In the genomic region with DNA sequence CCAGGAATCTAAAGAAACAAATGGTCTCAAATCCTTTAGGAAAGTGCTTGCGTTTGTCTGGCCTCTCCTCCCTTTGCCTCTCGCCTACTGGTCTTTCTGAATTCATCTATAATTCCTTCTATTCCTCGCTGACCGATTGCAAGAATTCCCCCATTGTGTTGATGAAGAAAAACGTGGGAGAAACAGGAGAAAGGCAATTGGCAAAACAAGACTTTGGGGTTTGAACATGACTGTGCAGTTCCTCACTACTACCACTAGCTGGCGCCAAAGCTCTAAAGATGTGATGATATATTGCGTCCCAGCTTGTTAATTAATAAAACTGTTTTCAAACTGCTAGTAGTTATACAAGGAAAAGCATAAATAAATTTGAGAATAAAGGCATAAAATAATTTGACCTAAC, we compare ENCODE assay signal across 9 mouse cellular contexts. TPM values are rescaled to one million over a fixed set of nuclear protein-coding genes. Genes with fewer than 3 reads are reported as not detected.
DNase-seq lines count a peak whose midpoint lies in the region; ATAC-seq and TF ChIP-seq lines count a peak whose summit lies in the region.
"Had no signal": no experiment of that assay in that cellular context is flagged by ENCODE, and none has a peak within 500 bp of the region (broad histone marks: within the 10 kb centered on the region; RNA-seq: fewer than 3 reads in every experiment).

No protein-coding gene starts in this region.

- peaks cover 12% of the 10 kb centered on the region for H3K27me3 ChIP-seq in forebrain, postnatal 0 days (ENCODE audit: insufficient read depth, low read length)
- H3K27me3 ChIP-seq in kidney, embryonic 16.5 days (ENCODE audit: insufficient read depth, low read length) = no peaks in the 10 kb centered on the region
- no peaks in the 10 kb centered on the region for H3K27me3 ChIP-seq in stomach, postnatal 0 days (ENCODE audit: control insufficient read depth, insufficient read depth, low read length)
- H3K27me3 ChIP-seq: stomach, embryonic 15.5 days had no signal

- H3K36me3 ChIP-seq in forebrain, postnatal 0 days (ENCODE audit: insufficient read depth) = no peaks in the 10 kb centered on the region
- no peaks in the 10 kb centered on the region for H3K36me3 ChIP-seq in kidney, embryonic 16.5 days (ENCODE audit: insufficient read depth, low read length)
- H3K36me3 ChIP-seq in stomach, postnatal 0 days (ENCODE audit: control insufficient read depth, insufficient read depth, low read length) = no peaks in the 10 kb centered on the region
- H3K36me3 ChIP-seq: stomach, embryonic 15.5 days had no signal

- no peak for TF ChIP-seq CTCF in gastrocnemius, adult 2 months (IDR thresholded peaks at IDR 0.05)
- peak; percentile 99 for TF ChIP-seq CTCF in forebrain, postnatal 0 days (IDR thresholded peaks at IDR 0.05; ENCODE audit: low read depth)
- peak; percentile 100 for TF ChIP-seq CTCF in stomach, postnatal 0 days (IDR thresholded peaks at IDR 0.05; ENCODE audit: low read depth)

- DNase-seq in gastrocnemius, adult 2 months = peak; percentile 47
- DNase-seq in gastrocnemius, adult 8-10 months (ENCODE audit: low spot score in 2 of 2) = no peak
- peak; percentile 65 for DNase-seq in c-Kit-positive CD71-negative TER-119-negative erythroid progenitor cells, embryonic 14.5 days (ENCODE audit: low read depth)
- DNase-seq in forebrain, postnatal 0 days = peak; percentile 89
- peak; percentile 67 for DNase-seq in lung, postnatal 36 days
- DNase-seq in stomach, postnatal 0 days (ENCODE audit: low spot score) = no peak

- intact Hi-C loops in gastrocnemius, adult 2 months (cut with DNase I) = loop anchor here (1.0 to 5.0 kb wide), 3 partner anchors 52 to 237 kb away; partner anchors contain the start of gene Hnrnpa3

- H3K4me1 ChIP-seq in forebrain, postnatal 0 days (ENCODE audit: insufficient read depth) = no peaks in the 10 kb centered on the region
- H3K4me1 ChIP-seq in kidney, embryonic 16.5 days (ENCODE audit: insufficient read depth, low read length) = peaks cover 33% of the 10 kb centered on the region
- H3K4me1 ChIP-seq in stomach, postnatal 0 days (replicated peaks; ENCODE audit: control insufficient read depth, insufficient read depth) = no peaks in the 10 kb centered on the region

- TF ChIP-seq EP300 in stomach, postnatal 0 days (optimal IDR thresholded peaks at IDR 0.05) = no peak

- under 1% methylated on average over 7 of the region's 7 CpGs for WGBS in forebrain, postnatal 0 days
- 2% methylated on average over 7 of the region's 7 CpGs for WGBS in kidney, embryonic 16.5 days
- WGBS in stomach, postnatal 0 days = under 1% methylated on average over 7 of the region's 7 CpGs

- H3K9me3 ChIP-seq in forebrain, postnatal 0 days (ENCODE audit: low read length) = no peaks in the 10 kb centered on the region
- no peaks in the 10 kb centered on the region for H3K9me3 ChIP-seq in kidney, embryonic 16.5 days (ENCODE audit: low read length)
- no peaks in the 10 kb centered on the region for H3K9me3 ChIP-seq in stomach, postnatal 0 days (ENCODE audit: control insufficient read depth, low read length)
- H3K9me3 ChIP-seq: stomach, embryonic 15.5 days had no signal

- no peak overlapping the region for H3K9ac ChIP-seq in forebrain, postnatal 0 days
- H3K9ac ChIP-seq in kidney, embryonic 16.5 days (replicated peaks; ENCODE audit: low read length) = no peak overlapping the region
- no peak overlapping the region for H3K9ac ChIP-seq in stomach, postnatal 0 days (ENCODE audit: low read length)
- H3K9ac ChIP-seq: stomach, embryonic 15.5 days had no signal

- 0 out of 2 replicates have a peak overlapping the region, but pooled peaks have one; percentile 20 for H3K4me2 ChIP-seq in forebrain, postnatal 0 days (ENCODE audit: low read depth)
- 0 out of 2 replicates have a peak overlapping the region, but pooled peaks have one; percentile 4 for H3K4me2 ChIP-seq in kidney, embryonic 16.5 days (replicated peaks; ENCODE audit: low read depth, low read length)
- H3K4me2 ChIP-seq in stomach, postnatal 0 days (replicated peaks; ENCODE audit: low read depth) = no peak overlapping the region
- H3K4me2 ChIP-seq: stomach, embryonic 15.5 days had no signal

- H3K27ac ChIP-seq in gastrocnemius, adult 2 months = no peak overlapping the region
- H3K27ac ChIP-seq in forebrain, postnatal 0 days (ENCODE audit: low read depth, low read length) = no peak overlapping the region
- H3K27ac ChIP-seq in kidney, embryonic 16.5 days (ENCODE audit: low read length) = no peak overlapping the region
- H3K27ac ChIP-seq in stomach, postnatal 0 days (replicated peaks) = no peak overlapping the region
- H3K27ac ChIP-seq: stomach, embryonic 15.5 days had no signal

- H3K4me3 ChIP-seq in gastrocnemius, adult 2 months = no peak overlapping the region
- no peak overlapping the region for H3K4me3 ChIP-seq in forebrain, postnatal 0 days (ENCODE audit: low read depth, low read length)
- H3K4me3 ChIP-seq in kidney, embryonic 16.5 days (ENCODE audit: low read length) = no peak overlapping the region
- no peak overlapping the region for H3K4me3 ChIP-seq in stomach, postnatal 0 days (ENCODE audit: low read depth, low read length)
- H3K4me3 ChIP-seq: stomach, embryonic 15.5 days had no signal

- peak; percentile 57 for ATAC-seq in CD4-positive, CD25-positive, alpha-beta regulatory T cell, adult 4 months
- ATAC-seq in forebrain, postnatal 0 days = no peak
- ATAC-seq in kidney, embryonic 16.5 days (ENCODE audit: low FRiP score, low TSS enrichment) = no peak
- no peak for ATAC-seq in stomach, postnatal 0 days (ENCODE audit: low FRiP score, low TSS enrichment)

RNA-seq across cellular contexts. Expression of gene Hnrnpa3, which starts 53.4 kb away (rescaled TPM):
- total RNA-seq in gastrocnemius, adult 2 months (2021) = 100 to 1,000 TPM; 123 to 144 TPM
- total RNA-seq in gastrocnemius, adult 8-10 months (2022) = 100 to 1,000 TPM in 2 of 4 experiments, 10 to 100 TPM in 2; 89.8 to 139 (median 106) TPM
- 100 to 1,000 TPM; 113 to 198 TPM for polyA plus RNA-seq in CD4-positive, CD25-positive, alpha-beta regulatory T cell, adult 4 months (2017; shearing (Covaris generic))
- 85.7 and 107 TPM in 2 replicates for total RNA-seq in forebrain, postnatal 0 days (2014; rRNA removed)
- 101 and 132 TPM in 2 replicates for polyA plus RNA-seq in forebrain, postnatal 0 days (2015; fragmentation: Nextera tagmentation; extraction: Ambion mirVana)
- 281 and 293 TPM in 2 replicates for polyA plus RNA-seq in kidney, embryonic 16.5 days (2015; fragmentation: Nextera tagmentation; extraction: Ambion mirVana)
- polyA plus RNA-seq in stomach, postnatal 0 days (2015; fragmentation: Nextera tagmentation; extraction: Ambion mirVana) = 116 and 127 TPM in 2 replicates

Comparison
In these comparisons a context has a peak if more than half of its experiments do, and no peak if none do; other contexts are left out.
1. DNase-seq: peak in gastrocnemius, adult 2 months (single experiment), c-Kit-positive CD71-negative TER-119-negative erythroid progenitor cells, embryonic 14.5 days (single experiment), forebrain, postnatal 0 days (single experiment) and lung, postnatal 36 days (single experiment); none in gastrocnemius, adult 8-10 months (0 of 2) and stomach, postnatal 0 days (single experiment).